Mouse (Mus musculus): ENCODE results near the gene Rbm20. TPM values are rescaled to one million over a fixed set of nuclear protein-coding genes. Genes with fewer than 3 reads are reported as not detected.

Rbm20 gene
- polyA plus RNA-seq, 2 experiments, result 0.04 to 0.18 TPM

DNA sequence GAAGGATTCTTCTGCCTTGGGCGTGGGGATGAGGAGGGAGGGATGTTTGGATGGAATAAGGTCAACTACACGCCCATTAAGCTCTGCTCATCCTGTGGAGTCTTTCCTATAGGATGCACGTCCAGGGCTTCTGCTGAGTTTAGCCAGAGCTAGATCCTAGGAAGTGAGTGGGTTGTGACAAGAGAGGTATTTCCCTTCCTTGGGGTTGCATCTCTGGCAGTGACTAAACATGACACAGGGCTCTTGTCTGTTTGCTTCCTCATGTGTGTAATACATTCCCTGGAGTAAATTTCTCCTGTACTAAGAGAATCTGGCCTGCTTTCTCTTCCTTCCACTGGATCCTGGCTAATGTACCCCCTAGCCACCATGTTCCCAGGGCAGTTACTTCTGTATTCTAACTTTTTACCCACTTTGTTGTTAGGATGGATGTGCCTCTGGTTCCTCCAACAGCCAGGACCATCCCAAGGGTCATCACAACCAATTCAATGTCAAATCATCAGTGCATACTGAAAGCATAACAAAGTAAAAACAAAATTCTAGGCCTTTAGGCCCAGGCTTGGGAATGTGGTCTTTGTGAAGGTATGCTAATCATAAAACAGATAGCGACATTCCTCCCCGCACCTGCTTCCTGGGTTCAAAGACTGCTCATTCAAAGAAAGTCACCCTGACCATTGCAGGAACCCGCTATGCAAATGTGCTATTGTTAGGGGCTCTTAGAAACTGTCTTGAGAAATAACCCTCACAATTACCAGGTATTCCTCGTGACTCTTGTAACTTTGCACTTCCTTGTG lies 87.8 kb downstream of the Rbm20 start:
- Histone ChIP-seq H3K9ac (replicated peaks) (no peak overlapping the region), H3K4me1 (replicated peaks; ENCODE audit: control insufficient read depth in 2 of 2, insufficient read depth in 2 of 2, low read length in 1 of 2) (0 out of 4 replicates have a peak, but pooled peaks cover 0 to 2% of the 10 kb centered on the region in 2 experiments), H3K27ac (no peak overlapping the region), H3K4me3 (ENCODE audit: insufficient read depth in 1 of 2, low read depth in 2 of 2, low read length in 2 of 2) (no peak overlapping the region), H3K36me3 (replicated peaks; ENCODE audit: control insufficient read depth, insufficient read depth, low read depth) (no peaks in the 10 kb centered on the region), H3K4me2 (ENCODE audit: low read depth) (no peak overlapping the region), H3K27me3 (ENCODE audit: control insufficient read depth, insufficient read depth, low read length) (no peaks in the 10 kb centered on the region), H3K9me3 (ENCODE audit: control insufficient read depth, low read length) (no peaks in the 10 kb centered on the region)
- DNase-seq (ENCODE audit: low read depth in 3 of 3, low spot score in 3 of 3) (no peak), ATAC-seq (ENCODE audit: insufficient read depth) (no peak)
- 63% methylated on average over 6 of the region's 7 CpGs for WGBS (ENCODE audit: insufficient replicate concordance)
- TF ChIP-seq CTCF (IDR thresholded peaks at IDR 0.05; ENCODE audit: low read depth) (no peak), EP300 (IDR thresholded peaks at IDR 0.05; ENCODE audit: low read depth) (no peak)

DNA sequence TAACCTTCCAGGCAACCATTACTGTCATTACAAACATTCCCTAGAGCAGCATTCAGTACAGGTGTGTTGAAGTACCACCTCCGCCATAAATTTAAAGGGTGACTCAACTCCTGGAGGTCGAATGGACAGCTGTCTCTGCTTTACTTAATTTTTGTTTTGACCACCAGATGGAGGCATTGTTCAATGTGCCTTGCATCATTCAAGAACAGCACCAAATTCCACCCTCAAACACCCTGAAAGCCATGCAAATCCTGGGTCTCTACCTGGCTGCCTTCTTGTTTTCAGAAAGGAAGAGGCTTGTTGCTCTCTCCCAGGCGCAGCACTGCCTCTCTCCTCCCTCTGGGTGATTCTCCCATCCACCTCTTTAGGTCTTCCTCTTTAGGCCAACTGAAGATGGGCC lies 91.4 kb downstream of the Rbm20 start:
- TF ChIP-seq CTCF (IDR thresholded peaks at IDR 0.05; ENCODE audit: low read depth), result peak; percentile 76
- TF ChIP-seq EP300 (IDR thresholded peaks at IDR 0.05; ENCODE audit: low read depth), result no peak
- 16% methylated on average over 3 of the region's 3 CpGs for whole genome bisulfite sequencing (ENCODE audit: insufficient replicate concordance)
- H3K9ac ChIP-seq (replicated peaks), result no peak overlapping the region
- ATAC-seq (ENCODE audit: insufficient read depth) (no peak), DNase-seq (ENCODE audit: low read depth in 3 of 3, low spot score in 3 of 3) (peak; percentile 47 to 59 (median 49))
- H3K27me3 ChIP-seq (ENCODE audit: control insufficient read depth, insufficient read depth, low read length), result no peaks in the 10 kb centered on the region
- H3K4me2 ChIP-seq (ENCODE audit: low read depth), result no peak overlapping the region
- no peak overlapping the region for H3K4me3 ChIP-seq (ENCODE audit: insufficient read depth in 1 of 2, low read depth in 2 of 2, low read length in 2 of 2)
- no peaks in the 10 kb centered on the region for H3K9me3 ChIP-seq (ENCODE audit: control insufficient read depth, low read length)
- H3K27ac ChIP-seq, result no peak overlapping the region
- peaks cover 14 to 19% of the 10 kb centered on the region in 2 experiments for H3K4me1 ChIP-seq (replicated peaks; ENCODE audit: control insufficient read depth in 2 of 2, insufficient read depth in 2 of 2, low read length in 1 of 2)
- no peaks in the 10 kb centered on the region for H3K36me3 ChIP-seq (replicated peaks; ENCODE audit: control insufficient read depth, insufficient read depth, low read depth)

DNA sequence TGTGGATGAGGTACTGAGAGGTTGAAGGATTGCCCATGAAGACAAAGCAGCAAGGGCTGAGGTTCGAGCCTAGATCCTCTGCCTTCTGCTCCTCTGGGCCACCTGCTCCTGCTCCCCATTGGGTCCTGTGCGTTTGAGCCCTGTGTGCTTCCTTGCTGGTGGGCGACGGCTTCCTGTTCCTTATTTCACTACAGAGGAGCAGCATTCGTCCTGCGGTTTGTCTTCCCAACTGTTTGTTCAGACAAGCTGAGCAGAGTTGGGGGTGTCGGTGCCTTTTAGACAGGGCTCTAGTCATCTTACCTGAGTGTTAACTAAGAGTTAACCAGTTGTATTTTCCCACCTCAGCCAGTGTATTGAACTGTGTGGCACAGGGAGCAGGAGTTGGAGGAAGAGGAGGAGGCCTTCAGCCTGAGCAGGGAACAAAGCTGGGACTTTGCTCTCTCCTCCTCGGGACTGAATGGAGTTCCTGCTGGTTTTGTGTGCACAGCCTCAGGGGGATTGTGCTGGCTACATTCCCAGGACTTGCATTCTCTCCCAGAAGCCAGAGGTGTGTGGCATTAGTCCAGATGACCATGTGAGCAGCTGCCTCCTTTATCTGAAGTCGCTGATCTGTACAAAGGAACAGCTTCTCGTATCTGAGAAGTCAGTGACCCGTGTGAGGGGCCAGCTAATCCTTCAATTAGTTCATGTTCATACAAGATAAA lies 97.0 kb downstream of the Rbm20 start:
- Histone ChIP-seq H3K36me3 (replicated peaks; ENCODE audit: control insufficient read depth, insufficient read depth, low read depth) (no peaks in the 10 kb centered on the region), H3K27me3 (ENCODE audit: control insufficient read depth, insufficient read depth, low read length) (no peaks in the 10 kb centered on the region), H3K9ac (replicated peaks) (peak overlapping the region; percentile 45), H3K4me1 (replicated peaks; ENCODE audit: control insufficient read depth in 2 of 2, insufficient read depth in 2 of 2, low read length in 1 of 2) (peaks cover 36 to 40% of the 10 kb centered on the region in 2 experiments), H3K9me3 (ENCODE audit: control insufficient read depth, low read length) (no peaks in the 10 kb centered on the region), H3K27ac (peak overlapping the region; percentile 40), H3K4me3 (ENCODE audit: insufficient read depth in 1 of 2, low read depth in 2 of 2, low read length in 2 of 2) (no peak overlapping the region), H3K4me2 (ENCODE audit: low read depth) (peak overlapping the region; percentile 46)
- peak; percentile 90 for ATAC-seq (ENCODE audit: insufficient read depth)
- 10% methylated on average over 11 of the region's 11 CpGs for WGBS (ENCODE audit: insufficient replicate concordance)
- DNase-seq (ENCODE audit: low read depth in 3 of 3, low spot score in 3 of 3), result peak; percentile 51 to 70 (median 66)
- TF ChIP-seq EP300 (IDR thresholded peaks at IDR 0.05; ENCODE audit: low read depth) (peak; percentile 90), CTCF (IDR thresholded peaks at IDR 0.05; ENCODE audit: low read depth) (no peak)

DNA sequence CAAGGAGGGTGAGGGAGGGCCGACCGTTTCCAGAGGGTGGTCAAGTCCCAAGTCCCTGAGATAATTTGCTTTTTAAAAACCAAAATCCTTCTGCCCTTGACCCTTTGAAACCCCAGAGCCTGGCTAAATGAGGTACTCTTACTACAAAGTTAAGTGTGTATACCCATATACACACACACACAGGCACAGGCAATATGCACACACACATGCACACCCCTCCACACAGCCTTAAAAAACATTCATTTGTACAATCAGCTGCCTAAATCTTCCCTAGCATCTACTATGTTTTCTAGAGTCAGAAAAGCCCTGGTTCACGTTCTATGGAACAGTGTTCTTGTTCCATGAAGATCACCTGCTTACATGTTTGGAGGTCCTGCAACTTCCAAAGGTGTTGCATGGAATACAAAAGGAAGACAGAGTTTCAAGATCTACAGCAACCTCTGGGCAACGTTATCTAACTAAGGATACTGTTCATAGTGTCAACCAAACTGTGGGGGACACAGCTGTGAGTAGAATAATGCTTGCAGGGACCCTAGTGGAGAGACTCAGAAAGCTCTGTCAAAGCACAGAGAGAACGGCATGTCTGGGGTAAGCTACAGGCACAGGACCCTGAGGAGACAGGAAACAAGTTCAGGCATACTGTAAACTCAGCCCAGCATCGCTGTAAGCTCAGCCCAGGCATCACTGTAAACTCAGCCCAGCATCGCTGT lies 97.7 kb downstream of the Rbm20 start:
- Histone ChIP-seq H3K27ac (peak overlapping the region; percentile 18), H3K9me3 (ENCODE audit: control insufficient read depth, low read length) (no peaks in the 10 kb centered on the region), H3K4me2 (ENCODE audit: low read depth) (peak overlapping the region; percentile 46), H3K27me3 (ENCODE audit: control insufficient read depth, insufficient read depth, low read length) (no peaks in the 10 kb centered on the region), H3K36me3 (replicated peaks; ENCODE audit: control insufficient read depth, insufficient read depth, low read depth) (no peaks in the 10 kb centered on the region), H3K9ac (replicated peaks) (peak overlapping the region; percentile 23), H3K4me1 (replicated peaks; ENCODE audit: control insufficient read depth in 2 of 2, insufficient read depth in 2 of 2, low read length in 1 of 2) (peaks cover 43 to 47% of the 10 kb centered on the region in 2 experiments), H3K4me3 (ENCODE audit: insufficient read depth in 1 of 2, low read depth in 2 of 2, low read length in 2 of 2) (no peak overlapping the region)
- TF ChIP-seq CTCF (IDR thresholded peaks at IDR 0.05; ENCODE audit: low read depth) (no peak), EP300 (IDR thresholded peaks at IDR 0.05; ENCODE audit: low read depth) (no peak)
- no peak for DNase-seq (ENCODE audit: low read depth in 3 of 3, low spot score in 3 of 3)
- peak; percentile 54 for ATAC-seq (ENCODE audit: insufficient read depth)
- 28% methylated on average over 7 of the region's 7 CpGs for WGBS (ENCODE audit: insufficient replicate concordance)
